Mouse (Mus musculus) embryonic facial prominence, embryonic 10.5 days (tissue): ENCODE measurements at regions not wholly inside any gene's neighbourhood (a gene's known extent, or its start where the extent isn't known, plus 50 kb on each side); places are given as distances from the start of the nearest gene placed in this dataset.
A peak's percentile ranks its signal among the peaks of the same experiment; 100 is the strongest.

Experiments
- DNase-seq: peaks from one replicate; pipeline ENCODE4 v3.0.0-alpha.2; 2017; ENCODE audit warnings: low spot score
- H3K27ac ChIP-seq: fragments of 300-500 bp; sonication (generic); replicated peaks from 2 replicates; pipeline ENCODE4 v1.5.1; 2016; ENCODE audit warnings: mild to moderate bottlenecking
- H3K27me3 ChIP-seq: fragments of 300-500 bp; sonication (generic); replicated peaks from 2 replicates; pipeline ENCODE4 v1.6.1; 2016; ENCODE audit warnings: low read depth, mild to moderate bottlenecking; ENCODE audit not compliant: poor library complexity, severe bottlenecking
- H3K36me3 ChIP-seq: fragments of 300-500 bp; sonication (generic); replicated peaks from 2 replicates; pipeline ENCODE4 v1.6.1; 2016; ENCODE audit warnings: mild to moderate bottlenecking, moderate library complexity
- H3K4me1 ChIP-seq: fragments of 300-500 bp; sonication (generic); 2 replicates; pipeline ENCODE4 v1.6.1; 2016
- H3K4me3 ChIP-seq: fragments of 300-500 bp; sonication (generic); 2 replicates; pipeline ENCODE4 v1.5.1; 2016; ENCODE audit warnings: mild to moderate bottlenecking, moderate library complexity
- H3K9me3 ChIP-seq: fragments of 300-500 bp; sonication (generic); 2 replicates; pipeline ENCODE4 v1.6.1; 2016; ENCODE audit warnings: mild to moderate bottlenecking
- WGBS: fragments of 180-500 bp; shearing (Covaris S2); methylation state at CpG from one replicate; pipeline ENCODE4 v1.1.7; 2016; 5-methylcytosine and 5-hydroxymethylcytosine counted together

GRCm38 (mm10) chr19:30450869-30451542, 98.5 kb downstream of the Dkk1 start:
- H3K27me3 ChIP-seq = no peaks in the 10 kb centered on the region
- WGBS = 89% methylated on average over 13 of the region's 13 CpGs
- H3K36me3 ChIP-seq = no peaks in the 10 kb centered on the region
- H3K9me3 ChIP-seq = no peaks in the 10 kb centered on the region
- no peak for DNase-seq
- no peak overlapping the region for H3K27ac ChIP-seq
- H3K4me1 ChIP-seq = no peaks in the 10 kb centered on the region
- H3K4me3 ChIP-seq = no peak overlapping the region

GRCm38 (mm10) chr19:30451543-30451920, 97.9 kb downstream of the Dkk1 start:
- no peaks in the 10 kb centered on the region for H3K36me3 ChIP-seq
- no peak overlapping the region for H3K27ac ChIP-seq
- H3K9me3 ChIP-seq = no peaks in the 10 kb centered on the region
- H3K4me1 ChIP-seq = no peaks in the 10 kb centered on the region
- no peak overlapping the region for H3K4me3 ChIP-seq
- WGBS = 82% methylated on average over 8 of the region's 8 CpGs
- no peak for DNase-seq
- H3K27me3 ChIP-seq = no peaks in the 10 kb centered on the region

- DNase-seq = no peak
- no peaks in the 10 kb centered on the region for H3K4me1 ChIP-seq
- H3K36me3 ChIP-seq = no peaks in the 10 kb centered on the region
- H3K27me3 ChIP-seq = no peaks in the 10 kb centered on the region
- no peak overlapping the region for H3K4me3 ChIP-seq
- no peak overlapping the region for H3K27ac ChIP-seq
- 93% methylated on average over 11 of the region's 11 CpGs for WGBS
- H3K9me3 ChIP-seq = no peaks in the 10 kb centered on the region
Observed at GRCm38 (mm10) chr19:30452671-30453070, 96.8 kb downstream of the Dkk1 start.

- Histone ChIP-seq H3K27me3 (no peaks in the 10 kb centered on the region), H3K36me3 (no peaks in the 10 kb centered on the region), H3K27ac (no peak overlapping the region), H3K4me3 (no peak overlapping the region), H3K9me3 (no peaks in the 10 kb centered on the region), H3K4me1 (peaks cover 6% of the 10 kb centered on the region; the same call in 1 of the 2 replicates)
- no peak for DNase-seq
- 46% methylated on average over 4 of the region's 4 CpGs for WGBS
Observed at GRCm38 (mm10) chr19:30483436-30483835, 66.0 kb downstream of the Dkk1 start.

- Histone ChIP-seq H3K4me1 (peaks cover 21% of the 10 kb centered on the region), H3K27me3 (no peaks in the 10 kb centered on the region), H3K27ac (no peak overlapping the region; the same call in 1 of the 2 replicates), H3K4me3 (no peak overlapping the region), H3K36me3 (no peaks in the 10 kb centered on the region), H3K9me3 (no peaks in the 10 kb centered on the region)
- 33% methylated on average over 3 of the region's 3 CpGs for WGBS
- DNase-seq = peak; percentile 54
Observed at GRCm38 (mm10) chr19:30489786-30490185, 59.7 kb downstream of the Dkk1 start.

GRCm38 (mm10) chr19:30490916-30491315, 58.5 kb downstream of the Dkk1 start:
- 56% methylated on average over 9 of the region's 9 CpGs for WGBS
- Histone ChIP-seq H3K4me3 (no peak overlapping the region), H3K4me1 (peaks cover 21% of the 10 kb centered on the region), H3K9me3 (no peaks in the 10 kb centered on the region), H3K27ac (no peak overlapping the region), H3K27me3 (no peaks in the 10 kb centered on the region), H3K36me3 (no peaks in the 10 kb centered on the region)
- DNase-seq = no peak
